Mouse (Mus musculus) kidney, embryonic 14.5 days (tissue): ENCODE data around the gene Nudcd3. TPM values are rescaled to one million over a fixed set of nuclear protein-coding genes. Genes with fewer than 3 reads are reported as not detected.

Experiments
- ATAC-seq: fragments of 200-750 bp; cut with Nextera tagmentation; 2 replicates; pipeline ENCODE4 v1.8.0; 2017; ENCODE audit warnings: moderate number of reproducible peaks, mild to moderate bottlenecking, moderate TSS enrichment, moderate library complexity; ENCODE audit not compliant: low FRiP score, low TSS enrichment
- H3K27ac ChIP-seq: fragments of 300-500 bp; sonication (generic); 2 replicates; pipeline ENCODE4 v1.5.1; 2014; ENCODE audit warnings: low read depth, mild to moderate bottlenecking, low read length, moderate library complexity, mixed read lengths
- H3K27me3 ChIP-seq: fragments of 300-500 bp; sonication (generic); 2 replicates; pipeline ENCODE4 v1.6.1; 2014; ENCODE audit warnings: mild to moderate bottlenecking, low read length; ENCODE audit not compliant: control insufficient read depth, insufficient read depth
- H3K36me3 ChIP-seq: fragments of 300-500 bp; sonication (generic); 2 replicates; pipeline ENCODE4 v1.6.1; 2014; ENCODE audit warnings: low read length, mixed read lengths; ENCODE audit not compliant: control insufficient read depth, insufficient read depth
- H3K4me1 ChIP-seq: fragments of 300-500 bp; sonication (generic); 2 replicates; pipeline ENCODE4 v1.6.1; 2014; ENCODE audit warnings: low read length, mixed read lengths; ENCODE audit not compliant: control insufficient read depth, insufficient read depth
- H3K4me2 ChIP-seq: fragments of 300-500 bp; sonication (generic); replicated peaks from 2 replicates; pipeline ENCODE4 v1.6.1; 2014; ENCODE audit warnings: low read depth, mild to moderate bottlenecking, low read length
- H3K4me3 ChIP-seq: fragments of 300-500 bp; sonication (generic); 2 replicates; pipeline ENCODE4 v1.5.1; 2014; ENCODE audit warnings: mild to moderate bottlenecking, low read length
- H3K9ac ChIP-seq: fragments of 300-500 bp; sonication (generic); 2 replicates; pipeline ENCODE4 v1.6.1; 2014; ENCODE audit warnings: low read depth, mild to moderate bottlenecking, low read length, moderate library complexity
- H3K9me3 ChIP-seq: fragments of 300-500 bp; sonication (generic); 2 replicates; pipeline ENCODE4 v1.6.1; 2016; ENCODE audit warnings: low read length; ENCODE audit not compliant: control insufficient read depth
- WGBS: fragments of 180-500 bp; shearing (Covaris S2); extraction: QIAGEN DNeasy Blood & Tissue Kit; methylation state at CpG from one replicate; pipeline ENCODE4 v1.1.7; 2014; 5-methylcytosine and 5-hydroxymethylcytosine counted together
- polyA plus RNA-seq: library from polyadenylated mRNA; unstranded; fragments of >200 nt; fragmentation: Nextera tagmentation; extraction: Ambion mirVana; gene quantifications from 2 replicates; pipeline ENCODE4 v1.2.1, GENCODE M21; 2014

The Nudcd3 gene
- polyA plus RNA-seq, 1 experiment from 2014 or later, result 36.0 TPM

GRCm38 (mm10) chr11:6120596-6120995, 79.6 kb downstream of the Nudcd3 start:
- Histone ChIP-seq H3K36me3 (peaks cover 29% of the 10 kb centered on the region), H3K4me1 (no peaks in the 10 kb centered on the region), H3K4me3 (no peak overlapping the region), H3K27ac (no peak overlapping the region), H3K9ac (no peak overlapping the region), H3K27me3 (no peaks in the 10 kb centered on the region), H3K9me3 (no peaks in the 10 kb centered on the region), H3K4me2 (no peak overlapping the region)
- 69% methylated on average over 11 of the region's 11 CpGs for WGBS
- no peak for ATAC-seq

DNA sequence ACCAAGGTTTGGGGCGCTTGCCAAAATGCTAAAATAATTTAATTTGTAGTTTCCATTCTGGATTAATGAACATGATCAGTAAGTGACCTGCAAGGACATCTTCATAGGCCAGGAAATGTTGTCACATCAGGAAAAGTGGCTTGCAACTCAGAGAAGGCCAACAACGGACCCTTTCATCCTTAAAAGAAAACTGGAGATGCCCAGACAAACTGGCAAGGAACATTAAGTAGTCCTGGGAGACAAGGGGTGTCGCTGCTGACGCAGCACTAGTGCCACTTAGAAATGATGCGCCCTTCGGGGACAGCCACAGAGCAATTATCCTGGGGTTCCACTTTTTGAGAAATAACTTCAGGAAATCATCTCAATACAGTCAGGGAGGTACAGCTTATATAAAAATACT, 80.2 kb downstream of the Nudcd3 start:
- no peak for ATAC-seq
- H3K36me3 ChIP-seq, result peaks cover 27% of the 10 kb centered on the region
- H3K27me3 ChIP-seq, result no peaks in the 10 kb centered on the region
- no peak overlapping the region for H3K9ac ChIP-seq
- no peak overlapping the region for H3K4me2 ChIP-seq
- no peak overlapping the region for H3K27ac ChIP-seq
- no peaks in the 10 kb centered on the region for H3K4me1 ChIP-seq
- no peak overlapping the region for H3K4me3 ChIP-seq
- H3K9me3 ChIP-seq, result no peaks in the 10 kb centered on the region
- WGBS, result 93% methylated on average over 6 of the region's 6 CpGs

- H3K4me1 ChIP-seq, result no peaks in the 10 kb centered on the region
- H3K9me3 ChIP-seq, result no peaks in the 10 kb centered on the region
- H3K27me3 ChIP-seq, result no peaks in the 10 kb centered on the region
- 90% methylated on average over 11 of the region's 11 CpGs for WGBS
- H3K4me2 ChIP-seq, result no peak overlapping the region
- no peak overlapping the region for H3K9ac ChIP-seq
- ATAC-seq, result no peak
- H3K4me3 ChIP-seq, result no peak overlapping the region
- H3K27ac ChIP-seq, result no peak overlapping the region
- H3K36me3 ChIP-seq, result peaks cover 27% of the 10 kb centered on the region
These were observed 80.9 kb downstream of the Nudcd3 start for GRCm38 (mm10) chr11:6119312-6119711.

GRCm38 (mm10) chr11:6117956-6118355, 82.3 kb downstream of the Nudcd3 start:
- H3K36me3 ChIP-seq, result peaks cover 29% of the 10 kb centered on the region
- H3K4me3 ChIP-seq, result no peak overlapping the region
- ATAC-seq, result no peak
- H3K4me1 ChIP-seq, result no peaks in the 10 kb centered on the region
- no peak overlapping the region for H3K27ac ChIP-seq
- 88% methylated on average over 2 of the region's 2 CpGs for WGBS
- no peaks in the 10 kb centered on the region for H3K9me3 ChIP-seq
- H3K27me3 ChIP-seq, result no peaks in the 10 kb centered on the region
- H3K4me2 ChIP-seq, result no peak overlapping the region
- no peak overlapping the region for H3K9ac ChIP-seq

DNA sequence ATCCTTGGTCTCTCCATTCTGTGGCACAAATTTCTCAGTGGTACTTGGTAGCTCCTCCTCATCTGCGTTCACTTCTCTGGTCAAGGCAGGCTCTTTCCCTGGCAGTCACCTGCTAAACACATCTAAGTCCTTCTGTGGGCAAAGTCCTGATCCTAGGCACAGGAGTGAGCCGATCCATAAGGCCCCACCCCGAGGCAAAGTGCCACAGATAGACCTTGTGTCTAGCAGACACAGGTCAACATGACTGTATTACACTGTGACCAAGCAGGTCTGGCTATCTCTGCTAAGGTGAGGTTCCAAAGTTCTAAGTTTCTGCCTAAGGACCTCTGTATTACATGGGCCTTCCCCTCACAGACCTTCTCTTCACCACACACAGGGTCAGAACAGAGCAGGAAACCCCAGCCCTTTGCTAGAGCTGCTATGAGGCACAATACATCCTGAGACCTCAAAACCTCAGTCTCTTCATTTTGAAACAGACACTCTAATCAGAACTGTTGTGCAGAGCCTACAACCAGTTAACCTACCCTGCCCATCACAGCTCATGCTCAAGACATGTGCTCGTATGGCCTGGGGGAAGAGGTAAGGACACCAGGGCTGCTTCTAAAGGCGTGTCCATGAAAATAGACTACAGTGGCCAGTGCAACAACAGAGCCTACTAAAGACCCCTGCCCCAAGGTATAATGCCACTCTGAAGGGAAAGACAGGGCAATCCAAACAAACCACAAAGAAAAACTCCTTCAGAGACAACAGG, 88.3 kb downstream of the Nudcd3 start:
- Histone ChIP-seq H3K36me3 (peaks cover 36% of the 10 kb centered on the region), H3K4me1 (no peaks in the 10 kb centered on the region)
- WGBS, result 91% methylated on average over 5 of the region's 5 CpGs

DNA sequence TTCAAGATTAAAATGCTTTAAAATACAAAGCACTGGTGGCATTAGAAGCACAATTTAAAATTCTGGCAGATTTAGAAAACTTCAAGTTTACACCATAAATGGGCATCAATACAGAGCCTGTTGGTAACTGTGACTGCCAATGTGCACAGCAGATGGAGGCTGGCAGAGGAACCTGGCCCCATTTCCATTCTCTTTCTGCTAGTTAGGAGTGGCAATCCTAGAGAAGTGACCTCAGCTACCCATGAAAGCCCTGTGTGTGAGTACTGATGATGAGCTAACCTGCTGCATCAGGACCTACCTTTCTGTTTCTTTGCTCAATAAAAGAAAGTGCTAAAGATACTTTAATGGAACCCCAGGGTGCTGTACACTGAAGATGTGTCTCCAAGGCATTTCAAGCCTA, 90.2 kb downstream of the Nudcd3 start:
- Histone ChIP-seq H3K36me3 (peaks cover 43% of the 10 kb centered on the region), H3K4me1 (no peaks in the 10 kb centered on the region), H3K4me2 (no peak overlapping the region), H3K27me3 (no peaks in the 10 kb centered on the region), H3K27ac (no peak overlapping the region), H3K9me3 (no peaks in the 10 kb centered on the region), H3K9ac (no peak overlapping the region), H3K4me3 (no peak overlapping the region)
- no peak for ATAC-seq

More for the DNA sequence above, 88.3 kb downstream of the Nudcd3 start:
- H3K9me3 ChIP-seq, result no peaks in the 10 kb centered on the region
- no peak overlapping the region for H3K27ac ChIP-seq
- ATAC-seq, result no peak
- H3K4me2 ChIP-seq, result no peak overlapping the region
- H3K27me3 ChIP-seq, result no peaks in the 10 kb centered on the region
- no peak overlapping the region for H3K9ac ChIP-seq
- H3K4me3 ChIP-seq, result no peak overlapping the region

DNA sequence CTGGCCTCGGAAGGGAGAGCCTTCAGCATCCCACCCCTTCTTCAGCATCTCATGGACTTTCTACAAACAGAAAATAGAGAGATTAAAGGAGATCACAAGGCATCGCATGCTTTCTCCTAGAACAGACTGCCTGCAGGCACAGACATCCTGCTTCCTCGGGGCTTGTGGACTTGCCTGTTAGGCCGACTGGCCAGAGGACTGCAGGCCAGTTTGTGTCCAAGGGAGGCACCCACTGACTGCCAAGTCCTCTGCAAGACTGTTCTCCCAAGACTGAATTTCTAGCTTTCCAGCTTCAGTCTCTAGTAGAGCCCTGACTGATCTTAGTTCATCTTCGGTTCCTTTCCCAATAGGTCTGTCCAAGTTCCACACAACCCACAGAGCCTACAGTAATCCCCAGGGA, 91.9 kb downstream of the Nudcd3 start:
- no peaks in the 10 kb centered on the region for H3K4me1 ChIP-seq
- 90% methylated on average over 5 of the region's 5 CpGs for WGBS

DNA sequence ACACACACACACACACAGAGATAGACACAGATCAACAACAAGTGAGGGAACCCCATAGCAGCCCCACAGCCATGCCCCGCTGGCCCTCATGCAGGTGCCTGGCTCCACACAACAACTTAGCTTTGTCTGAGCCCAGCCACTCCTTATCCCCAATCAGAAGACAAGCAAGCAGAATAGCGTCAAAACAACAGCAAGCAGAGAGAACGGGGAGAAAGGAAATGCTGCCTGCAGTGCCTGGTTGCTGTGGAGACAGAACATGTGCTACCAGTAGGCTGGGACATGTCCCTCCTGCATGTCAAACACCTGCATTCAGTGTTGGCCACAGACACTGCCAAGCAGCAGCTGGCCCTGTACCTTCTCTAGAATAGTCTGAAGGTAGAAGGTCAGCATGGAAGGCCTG, 92.5 kb downstream of the Nudcd3 start:
- no peak for ATAC-seq
- H3K36me3 ChIP-seq, result peaks cover 38% of the 10 kb centered on the region
- no peak overlapping the region for H3K4me3 ChIP-seq
- H3K4me2 ChIP-seq, result no peak overlapping the region
- H3K4me1 ChIP-seq, result no peaks in the 10 kb centered on the region
- H3K27me3 ChIP-seq, result no peaks in the 10 kb centered on the region
- 88% methylated on average over 3 of the region's 3 CpGs for WGBS
- H3K9ac ChIP-seq, result no peak overlapping the region
- H3K9me3 ChIP-seq, result no peaks in the 10 kb centered on the region
- H3K27ac ChIP-seq, result no peak overlapping the region

More for the DNA sequence above, 91.9 kb downstream of the Nudcd3 start:
- H3K27ac ChIP-seq, result no peak overlapping the region
- H3K4me3 ChIP-seq, result no peak overlapping the region
- H3K36me3 ChIP-seq, result peaks cover 43% of the 10 kb centered on the region
- no peak overlapping the region for H3K9ac ChIP-seq
- no peak overlapping the region for H3K4me2 ChIP-seq
- no peaks in the 10 kb centered on the region for H3K9me3 ChIP-seq
- no peaks in the 10 kb centered on the region for H3K27me3 ChIP-seq
- no peak for ATAC-seq

- H3K36me3 ChIP-seq, result peaks cover 20% of the 10 kb centered on the region
- no peaks in the 10 kb centered on the region for H3K4me1 ChIP-seq
- WGBS, result 91% methylated on average over 5 of the region's 5 CpGs
- no peaks in the 10 kb centered on the region for H3K9me3 ChIP-seq
- H3K9ac ChIP-seq, result no peak overlapping the region
- no peak for ATAC-seq
- H3K27ac ChIP-seq, result no peak overlapping the region
- H3K27me3 ChIP-seq, result no peaks in the 10 kb centered on the region
- H3K4me2 ChIP-seq, result no peak overlapping the region
- H3K4me3 ChIP-seq, result no peak overlapping the region
These were observed 95.5 kb downstream of the Nudcd3 start for GRCm38 (mm10) chr11:6104734-6105133.
